7 mouse cellular contexts compared by ENCODE assay signal in genomic region chr5:144358592-144358917, GRCm38 (mm10). TPM values are rescaled to one million over a fixed set of nuclear protein-coding genes. Genes with fewer than 3 reads are reported as not detected.
A peak's percentile ranks its signal among the peaks of the same experiment; 100 is the strongest.
DNase-seq lines count a peak whose midpoint lies in the region; ATAC-seq and TF ChIP-seq lines count a peak whose summit lies in the region.

No protein-coding gene starts in this region.

- peaks cover 12% of the 10 kb centered on the region; the same call in 1 of the 2 replicates for H3K4me1 ChIP-seq in lung, embryonic 15.5 days
- H3K4me1 ChIP-seq in forebrain, embryonic 10.5 days, result peaks cover 23% of the 10 kb centered on the region
- H3K4me1 ChIP-seq in limb, embryonic 12.5 days (replicated peaks), result peaks cover 11% of the 10 kb centered on the region
- peaks cover 20% of the 10 kb centered on the region; the same call in 1 of the 2 replicates for H3K4me1 ChIP-seq in small intestine, adult 2 months (ENCODE audit: control insufficient read depth, insufficient read depth, insufficient read length, low read length)

- 0 out of 2 replicates have a peak overlapping the region, but pooled peaks have one; percentile 65 for H3K27ac ChIP-seq in lung, embryonic 15.5 days
- peak overlapping the region; percentile 83 for H3K27ac ChIP-seq in forebrain, embryonic 10.5 days
- H3K27ac ChIP-seq in limb, embryonic 12.5 days, result no peak overlapping the region
- peak overlapping the region; percentile 98 for H3K27ac ChIP-seq in small intestine, adult 2 months (ENCODE audit: insufficient read depth, low read depth, low read length)

- 6% methylated on average over 10 of the region's 10 CpGs for WGBS in lung, embryonic 15.5 days
- 5% methylated on average over 10 of the region's 10 CpGs for WGBS in forebrain, embryonic 10.5 days
- WGBS in limb, embryonic 12.5 days, result 8% methylated on average over 10 of the region's 10 CpGs
- WGBS in small intestine, adult 2 months, result 3% methylated on average over 10 of the region's 10 CpGs

- H3K4me3 ChIP-seq in lung, embryonic 15.5 days, result peak overlapping the region; percentile 55
- H3K4me3 ChIP-seq in forebrain, embryonic 10.5 days, result peak overlapping the region; percentile 74
- peak overlapping the region; percentile 61 for H3K4me3 ChIP-seq in limb, embryonic 12.5 days (replicated peaks)
- H3K4me3 ChIP-seq in small intestine, adult 2 months (ENCODE audit: low read depth, low read length), result peak overlapping the region; percentile 79

- H3K4me2 ChIP-seq in lung, embryonic 15.5 days, result peak overlapping the region; percentile 91
- H3K4me2 ChIP-seq in limb, embryonic 12.5 days, result peak overlapping the region; percentile 88

- 0 out of 2 replicates have a peak overlapping the region, but pooled peaks have one; percentile 16 for H3K9ac ChIP-seq in lung, embryonic 15.5 days
- H3K9ac ChIP-seq in limb, embryonic 12.5 days (replicated peaks), result peak overlapping the region; percentile 47; the same call in 1 of the 2 replicates

- TF ChIP-seq CTCF in small intestine, adult 2 months (IDR thresholded peaks at IDR 0.05; ENCODE audit: extremely low read depth, insufficient read length, insufficient replicate concordance, low read depth, low read length), result no peak

- no peaks in the 10 kb centered on the region for H3K36me3 ChIP-seq in lung, embryonic 15.5 days
- H3K36me3 ChIP-seq in forebrain, embryonic 10.5 days (replicated peaks), result no peaks in the 10 kb centered on the region
- H3K36me3 ChIP-seq in limb, embryonic 12.5 days, result no peaks in the 10 kb centered on the region
- H3K36me3 ChIP-seq in small intestine, adult 2 months (ENCODE audit: control insufficient read depth, insufficient read depth, low read length), result no peaks in the 10 kb centered on the region

- H3K27me3 ChIP-seq in lung, embryonic 15.5 days, result peaks cover 8% of the 10 kb centered on the region; the same call in 1 of the 2 replicates
- H3K27me3 ChIP-seq in forebrain, embryonic 10.5 days (ENCODE audit: poor library complexity, severe bottlenecking), result peaks cover 37% of the 10 kb centered on the region
- no peaks in the 10 kb centered on the region for H3K27me3 ChIP-seq in limb, embryonic 12.5 days
- H3K27me3 ChIP-seq in small intestine, adult 2 months (ENCODE audit: control insufficient read depth, insufficient read depth, low read length), result no peaks in the 10 kb centered on the region

- peak; percentile 53 for TF ChIP-seq POLR2A in small intestine, adult 2 months (IDR thresholded peaks at IDR 0.05; ENCODE audit: low read depth, low read length)

- ATAC-seq in lung, embryonic 15.5 days (ENCODE audit: borderline replicate concordance, extremely low read depth, low FRiP score, low TSS enrichment), result no peak
- no peak for ATAC-seq in limb, embryonic 12.5 days (ENCODE audit: insufficient number of reproducible peaks, insufficient read depth, low FRiP score, low TSS enrichment, low read depth)

- no peak for DNase-seq in lung, postnatal 4 days
- no peak for DNase-seq in forebrain, embryonic 10.5 days (ENCODE audit: extremely low spot score, low spot score)
- no peak for DNase-seq in thymus, postnatal 10 days (ENCODE audit: low spot score in 2 of 2)
- DNase-seq in c-Kit-positive CD71-positive TER-119-positive erythroid progenitor cells, embryonic 14.5 days (ENCODE audit: low spot score), result no peak

- H3K9me3 ChIP-seq in lung, embryonic 15.5 days, result no peaks in the 10 kb centered on the region
- no peaks in the 10 kb centered on the region for H3K9me3 ChIP-seq in forebrain, embryonic 10.5 days
- H3K9me3 ChIP-seq in limb, embryonic 12.5 days, result no peaks in the 10 kb centered on the region

RNA-seq across cellular contexts. Expression of gene Baiap2l1, which starts 0.6 kb away (rescaled TPM):
- 9.8 and 11.1 TPM in 2 replicates for polyA plus RNA-seq in lung, embryonic 15.5 days (2015; fragmentation: Nextera tagmentation; extraction: Ambion mirVana)
- 5.3 and 5.7 TPM in 2 replicates for polyA plus RNA-seq in forebrain, embryonic 10.5 days (2016; fragmentation: Nextera tagmentation; extraction: Ambion mirVana)
- polyA plus RNA-seq in limb, embryonic 12.5 days (2016; fragmentation: Nextera tagmentation; extraction: Ambion mirVana), result 6.1 and 6.6 TPM in 2 replicates
- 31.3 and 49.1 TPM in 2 replicates for polyA plus RNA-seq in small intestine, adult 2 months (2012; rRNA removed)
